Mouse (Mus musculus) neural tube, embryonic 14.5 days (tissue): ENCODE measurements at regions not wholly inside any gene's neighbourhood (a gene's known extent, or its start where the extent isn't known, plus 50 kb on each side); places are given as distances from the start of the nearest gene placed in this dataset.
"Not testable (repeated sequence)": the region's sequence is repeated elsewhere in the genome, so short reads cannot be mapped to it uniquely, and the experiment has no call there.

Experiments
- ATAC-seq: fragments of 200-750 bp; cut with Nextera tagmentation; 2 replicates; pipeline ENCODE4 v1.8.0; 2017; ENCODE audit warnings: low read depth, mild to moderate bottlenecking, moderate TSS enrichment, moderate library complexity
- H3K27ac ChIP-seq: fragments of 300-500 bp; sonication (generic); 2 replicates; pipeline ENCODE4 v1.5.1; 2014; ENCODE audit warnings: low read depth, mild to moderate bottlenecking, control low read depth, low read length, moderate library complexity, mixed read lengths
- H3K27me3 ChIP-seq: fragments of 300-500 bp; sonication (generic); 2 replicates; pipeline ENCODE4 v1.6.1; 2014; ENCODE audit warnings: low read length; ENCODE audit not compliant: control insufficient read depth, insufficient read depth
- H3K36me3 ChIP-seq: fragments of 300-500 bp; sonication (generic); 2 replicates; pipeline ENCODE4 v1.6.1; 2014; ENCODE audit warnings: low read length, mixed read lengths; ENCODE audit not compliant: control insufficient read depth, insufficient read depth
- H3K4me1 ChIP-seq: fragments of 300-500 bp; sonication (generic); 2 replicates; pipeline ENCODE4 v1.6.1; 2014; ENCODE audit warnings: low read length; ENCODE audit not compliant: control insufficient read depth, insufficient read depth
- H3K4me2 ChIP-seq: fragments of 300-500 bp; sonication (generic); 2 replicates; pipeline ENCODE4 v1.6.1; 2014; ENCODE audit warnings: mild to moderate bottlenecking, low read depth, low read length, control low read depth
- H3K4me3 ChIP-seq: fragments of 300-500 bp; sonication (generic); 2 replicates; pipeline ENCODE4 v1.5.1; 2014; ENCODE audit warnings: low read depth, low read length, control low read depth, mixed read lengths
- H3K9ac ChIP-seq: fragments of 300-500 bp; sonication (generic); replicated peaks from 2 replicates; pipeline ENCODE4 v1.6.1; 2014; ENCODE audit warnings: low read depth, mild to moderate bottlenecking, control low read depth, low read length, mixed read lengths
- H3K9me3 ChIP-seq: fragments of 300-500 bp; sonication (generic); 2 replicates; pipeline ENCODE4 v1.6.1; 2016; ENCODE audit warnings: low read length; ENCODE audit not compliant: control insufficient read depth
- WGBS: fragments of 180-500 bp; shearing (Covaris S2); extraction: QIAGEN DNeasy Blood & Tissue Kit; methylation state at CpG from one replicate; pipeline ENCODE4 v1.1.7; 2014; 5-methylcytosine and 5-hydroxymethylcytosine counted together

GRCm38 (mm10) chr11:10051584-10052210 lies 860.0 kb downstream of the Abca13 start:
- H3K4me2 ChIP-seq: no peak overlapping the region
- no peak overlapping the region for H3K4me3 ChIP-seq
- no peaks in the 10 kb centered on the region for H3K27me3 ChIP-seq
- WGBS: 56% methylated on average over 2 of the region's 2 CpGs
- ATAC-seq: no peak
- no peak overlapping the region for H3K9ac ChIP-seq
- no peaks in the 10 kb centered on the region for H3K4me1 ChIP-seq
- no peaks in the 10 kb centered on the region for H3K9me3 ChIP-seq
- no peaks in the 10 kb centered on the region for H3K36me3 ChIP-seq
- no peak overlapping the region for H3K27ac ChIP-seq

- no peaks in the 10 kb centered on the region for H3K4me1 ChIP-seq
- no peaks in the 10 kb centered on the region for H3K36me3 ChIP-seq
- no peak overlapping the region for H3K27ac ChIP-seq
- H3K4me2 ChIP-seq: no peak overlapping the region
- 87% methylated on average over 2 of the region's 2 CpGs for WGBS
- no peaks in the 10 kb centered on the region for H3K9me3 ChIP-seq
- H3K9ac ChIP-seq: no peak overlapping the region
- no peaks in the 10 kb centered on the region for H3K27me3 ChIP-seq
- H3K4me3 ChIP-seq: no peak overlapping the region
- no peak for ATAC-seq
Measured at GRCm38 (mm10) chr11:10071881-10072280, 880.1 kb downstream of the Abca13 start.

GRCm38 (mm10) chr11:10087939-10088338 lies 896.2 kb downstream of the Abca13 start:
- Histone ChIP-seq H3K27me3 (no peaks in the 10 kb centered on the region), H3K9ac (no peak overlapping the region), H3K4me2 (no peak overlapping the region), H3K9me3 (no peaks in the 10 kb centered on the region), H3K27ac (no peak overlapping the region), H3K4me1 (no peaks in the 10 kb centered on the region), H3K4me3 (no peak overlapping the region), H3K36me3 (no peaks in the 10 kb centered on the region)
- ATAC-seq: no peak
- WGBS: 88% methylated on average over 4 of the region's 4 CpGs

- ATAC-seq, H3K27ac ChIP-seq, H3K4me1 ChIP-seq, H3K4me2 ChIP-seq, H3K27me3 ChIP-seq, H3K4me3 ChIP-seq, H3K9me3 ChIP-seq, H3K9ac ChIP-seq, H3K36me3 ChIP-seq: not testable (repeated sequence)
- WGBS: 70% methylated on average over 8 of the region's 8 CpGs
Measured at GRCm38 (mm10) chr11:10102314-10102713, 910.6 kb downstream of the Abca13 start.

GRCm38 (mm10) chr11:10105077-10105476 lies 913.3 kb downstream of the Abca13 start:
- Histone ChIP-seq H3K36me3 (no peaks in the 10 kb centered on the region), H3K4me2 (no peak overlapping the region), H3K4me3 (no peak overlapping the region), H3K4me1 (no peaks in the 10 kb centered on the region), H3K9ac (no peak overlapping the region), H3K27ac (no peak overlapping the region), H3K27me3 (no peaks in the 10 kb centered on the region), H3K9me3 (no peaks in the 10 kb centered on the region)
- 81% methylated on average over 2 of the region's 2 CpGs for WGBS
- ATAC-seq: no peak

- H3K9me3 ChIP-seq: no peaks in the 10 kb centered on the region
- no peak overlapping the region for H3K4me2 ChIP-seq
- H3K27me3 ChIP-seq: no peaks in the 10 kb centered on the region
- no peaks in the 10 kb centered on the region for H3K4me1 ChIP-seq
- H3K36me3 ChIP-seq: no peaks in the 10 kb centered on the region
- ATAC-seq: no peak
- no peak overlapping the region for H3K27ac ChIP-seq
- H3K4me3 ChIP-seq: no peak overlapping the region
- H3K9ac ChIP-seq: no peak overlapping the region
Measured at GRCm38 (mm10) chr11:10142161-10142560, 950.4 kb downstream of the Abca13 start.

GRCm38 (mm10) chr11:10149160-10149559 lies 957.4 kb downstream of the Abca13 start:
- 72% methylated on average over 1 of the region's 1 CpGs for WGBS
- Histone ChIP-seq H3K4me3 (no peak overlapping the region), H3K9me3 (no peaks in the 10 kb centered on the region), H3K27me3 (no peaks in the 10 kb centered on the region), H3K4me1 (no peaks in the 10 kb centered on the region), H3K36me3 (no peaks in the 10 kb centered on the region), H3K4me2 (no peak overlapping the region), H3K9ac (no peak overlapping the region), H3K27ac (no peak overlapping the region)
- ATAC-seq: no peak

GRCm38 (mm10) chr11:10153836-10154235 lies 960.2 kb upstream of the Vwc2 start:
- Histone ChIP-seq H3K27me3 (no peaks in the 10 kb centered on the region), H3K9me3 (no peaks in the 10 kb centered on the region), H3K36me3 (no peaks in the 10 kb centered on the region), H3K4me2 (no peak overlapping the region), H3K27ac (no peak overlapping the region), H3K9ac (no peak overlapping the region), H3K4me3 (no peak overlapping the region), H3K4me1 (no peaks in the 10 kb centered on the region)
- ATAC-seq: no peak

- H3K4me3 ChIP-seq: no peak overlapping the region
- H3K4me2 ChIP-seq: no peak overlapping the region
- no peaks in the 10 kb centered on the region for H3K4me1 ChIP-seq
- no peaks in the 10 kb centered on the region for H3K27me3 ChIP-seq
- H3K9me3 ChIP-seq: no peaks in the 10 kb centered on the region
- H3K36me3 ChIP-seq: no peaks in the 10 kb centered on the region
- H3K9ac ChIP-seq: no peak overlapping the region
- ATAC-seq: no peak
- H3K27ac ChIP-seq: no peak overlapping the region
- WGBS: 58% methylated on average over 3 of the region's 3 CpGs
Measured at GRCm38 (mm10) chr11:10193738-10194137, 920.3 kb upstream of the Vwc2 start.
